Mouse (Mus musculus): ENCODE measurements around the gene Foxp1. TPM values are rescaled to one million over a fixed set of nuclear protein-coding genes. Genes with fewer than 3 reads are reported as not detected.

The Foxp1 gene
- polyA plus RNA-seq, 1 experiment from 2014 or later = 66.8 TPM

DNA sequence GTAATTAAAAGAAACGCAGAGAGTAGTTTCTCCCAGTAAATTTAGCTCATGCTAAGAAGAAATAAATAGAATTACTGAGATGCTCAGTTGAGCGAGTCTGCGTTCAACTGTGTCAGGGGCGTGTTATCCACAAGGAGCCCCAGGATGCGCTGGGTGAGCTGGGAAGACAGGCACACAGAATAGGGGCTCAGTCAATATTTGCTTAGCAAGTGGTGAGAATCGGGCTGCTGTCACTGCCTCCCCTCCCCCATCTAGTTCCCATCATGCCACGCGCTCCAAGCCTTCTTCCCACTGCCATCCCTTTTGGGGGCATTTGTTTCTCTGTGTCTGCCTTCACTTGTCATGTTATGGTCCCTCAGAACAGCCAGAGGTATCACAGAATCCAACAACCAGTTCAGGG, 584.2 kb downstream of the Foxp1 start:
- no peaks in the 10 kb centered on the region for H3K4me1 ChIP-seq (replicated peaks)
- H3K4me3 ChIP-seq = no peak overlapping the region
- 84% methylated on average over 8 of the region's 8 CpGs for WGBS
- H3K9me3 ChIP-seq (replicated peaks) = no peaks in the 10 kb centered on the region
- no peak for ATAC-seq (replicated peaks; ENCODE audit: insufficient number of reproducible peaks, insufficient read depth, low FRiP score, low read depth)
- H3K36me3 ChIP-seq = peaks cover 67% of the 10 kb centered on the region
- no peaks in the 10 kb centered on the region for H3K27me3 ChIP-seq
- H3K4me2 ChIP-seq = no peak overlapping the region
- no peak overlapping the region for H3K9ac ChIP-seq
- no peak overlapping the region for H3K27ac ChIP-seq

- Histone ChIP-seq H3K4me3 (no peak overlapping the region), H3K9me3 (replicated peaks) (no peaks in the 10 kb centered on the region), H3K36me3 (peaks cover 64% of the 10 kb centered on the region), H3K27ac (no peak overlapping the region), H3K27me3 (no peaks in the 10 kb centered on the region), H3K9ac (no peak overlapping the region), H3K4me2 (no peak overlapping the region), H3K4me1 (replicated peaks) (no peaks in the 10 kb centered on the region)
- WGBS = 87% methylated on average over 11 of the region's 11 CpGs
- no peak for ATAC-seq (replicated peaks; ENCODE audit: insufficient number of reproducible peaks, insufficient read depth, low FRiP score, low read depth)
These were observed 585.0 kb downstream of the Foxp1 start for GRCm38 (mm10) chr6:98937513-98937912.

- no peaks in the 10 kb centered on the region for H3K27me3 ChIP-seq
- no peak overlapping the region for H3K4me2 ChIP-seq
- H3K27ac ChIP-seq = no peak overlapping the region
- no peaks in the 10 kb centered on the region for H3K4me1 ChIP-seq (replicated peaks)
- peaks cover 62% of the 10 kb centered on the region for H3K36me3 ChIP-seq
- H3K9ac ChIP-seq = no peak overlapping the region
- no peaks in the 10 kb centered on the region for H3K9me3 ChIP-seq (replicated peaks)
- ATAC-seq (replicated peaks; ENCODE audit: insufficient number of reproducible peaks, insufficient read depth, low FRiP score, low read depth) = no peak
- H3K4me3 ChIP-seq = no peak overlapping the region
- WGBS = 86% methylated on average over 3 of the region's 3 CpGs
These were observed 586.1 kb downstream of the Foxp1 start for GRCm38 (mm10) chr6:98936377-98936776.

- Histone ChIP-seq H3K9ac (no peak overlapping the region), H3K4me1 (replicated peaks) (no peaks in the 10 kb centered on the region), H3K27ac (no peak overlapping the region), H3K4me3 (no peak overlapping the region), H3K4me2 (no peak overlapping the region), H3K36me3 (peaks cover 65% of the 10 kb centered on the region), H3K27me3 (no peaks in the 10 kb centered on the region), H3K9me3 (replicated peaks) (no peaks in the 10 kb centered on the region)
- ATAC-seq (replicated peaks; ENCODE audit: insufficient number of reproducible peaks, insufficient read depth, low FRiP score, low read depth) = no peak
- WGBS = 90% methylated on average over 8 of the region's 8 CpGs
These were observed 587.4 kb downstream of the Foxp1 start for GRCm38 (mm10) chr6:98935169-98935568.

GRCm38 (mm10) chr6:98934381-98934780, 588.1 kb downstream of the Foxp1 start:
- Histone ChIP-seq H3K4me2 (no peak overlapping the region), H3K9ac (no peak overlapping the region), H3K27me3 (no peaks in the 10 kb centered on the region), H3K9me3 (replicated peaks) (no peaks in the 10 kb centered on the region), H3K36me3 (peaks cover 73% of the 10 kb centered on the region), H3K27ac (no peak overlapping the region), H3K4me1 (replicated peaks) (no peaks in the 10 kb centered on the region), H3K4me3 (no peak overlapping the region)
- no peak for ATAC-seq (replicated peaks; ENCODE audit: insufficient number of reproducible peaks, insufficient read depth, low FRiP score, low read depth)
- 78% methylated on average over 10 of the region's 10 CpGs for WGBS

- H3K9ac ChIP-seq = no peak overlapping the region
- no peak for ATAC-seq (replicated peaks; ENCODE audit: insufficient number of reproducible peaks, insufficient read depth, low FRiP score, low read depth)
- no peaks in the 10 kb centered on the region for H3K4me1 ChIP-seq (replicated peaks)
- whole genome bisulfite sequencing = 86% methylated on average over 18 of the region's 18 CpGs
- H3K4me2 ChIP-seq = no peak overlapping the region
- H3K9me3 ChIP-seq (replicated peaks) = no peaks in the 10 kb centered on the region
- no peaks in the 10 kb centered on the region for H3K27me3 ChIP-seq
- H3K36me3 ChIP-seq = peaks cover 70% of the 10 kb centered on the region
- H3K4me3 ChIP-seq = no peak overlapping the region
- no peak overlapping the region for H3K27ac ChIP-seq
These were observed 589.3 kb downstream of the Foxp1 start for GRCm38 (mm10) chr6:98933135-98933724.

GRCm38 (mm10) chr6:98931881-98932540, 590.5 kb downstream of the Foxp1 start:
- H3K4me2 ChIP-seq = no peak overlapping the region
- H3K27me3 ChIP-seq = no peaks in the 10 kb centered on the region
- ATAC-seq (replicated peaks; ENCODE audit: insufficient number of reproducible peaks, insufficient read depth, low FRiP score, low read depth) = no peak
- H3K9ac ChIP-seq = no peak overlapping the region
- H3K36me3 ChIP-seq = peaks cover 66% of the 10 kb centered on the region
- H3K4me3 ChIP-seq = no peak overlapping the region
- no peak overlapping the region for H3K27ac ChIP-seq
- no peaks in the 10 kb centered on the region for H3K4me1 ChIP-seq (replicated peaks)
- no peaks in the 10 kb centered on the region for H3K9me3 ChIP-seq (replicated peaks)
- WGBS = 86% methylated on average over 8 of the region's 8 CpGs

DNA sequence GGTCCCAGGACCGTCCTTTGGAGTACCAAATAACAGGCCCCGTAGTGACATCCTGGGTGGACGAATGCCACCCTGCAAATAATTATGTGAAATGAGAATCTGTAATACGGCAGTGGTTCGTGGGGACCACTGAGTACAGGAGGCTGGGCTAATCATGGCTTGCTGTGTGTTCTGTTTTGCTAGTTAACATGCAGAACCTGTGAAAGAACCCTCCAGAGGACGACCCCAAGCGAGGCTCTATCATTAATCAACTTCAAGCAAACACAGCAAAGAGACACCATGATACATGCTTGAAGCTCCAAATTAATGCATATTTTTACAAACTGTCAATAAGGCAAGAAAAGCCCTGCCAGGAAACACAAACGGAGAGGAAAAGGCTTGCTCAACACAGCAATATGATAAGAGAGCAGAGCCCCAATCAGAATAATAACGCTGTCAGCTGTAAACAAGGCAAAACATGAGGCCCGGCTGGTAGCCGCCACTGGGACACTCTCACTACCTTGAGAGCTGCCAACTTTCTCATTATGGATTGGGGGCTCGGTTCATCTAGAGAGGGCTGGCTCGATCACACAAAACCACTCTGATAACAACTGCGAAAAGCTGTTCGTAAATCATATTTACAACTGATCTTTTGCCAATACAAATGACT, 591.7 kb downstream of the Foxp1 start:
- Histone ChIP-seq H3K27ac (no peak overlapping the region), H3K4me3 (no peak overlapping the region), H3K27me3 (no peaks in the 10 kb centered on the region), H3K9me3 (replicated peaks) (no peaks in the 10 kb centered on the region), H3K4me2 (no peak overlapping the region), H3K9ac (no peak overlapping the region), H3K4me1 (replicated peaks) (no peaks in the 10 kb centered on the region), H3K36me3 (peaks cover 62% of the 10 kb centered on the region)
- WGBS = 82% methylated on average over 15 of the region's 15 CpGs
- ATAC-seq (replicated peaks; ENCODE audit: insufficient number of reproducible peaks, insufficient read depth, low FRiP score, low read depth) = no peak

DNA sequence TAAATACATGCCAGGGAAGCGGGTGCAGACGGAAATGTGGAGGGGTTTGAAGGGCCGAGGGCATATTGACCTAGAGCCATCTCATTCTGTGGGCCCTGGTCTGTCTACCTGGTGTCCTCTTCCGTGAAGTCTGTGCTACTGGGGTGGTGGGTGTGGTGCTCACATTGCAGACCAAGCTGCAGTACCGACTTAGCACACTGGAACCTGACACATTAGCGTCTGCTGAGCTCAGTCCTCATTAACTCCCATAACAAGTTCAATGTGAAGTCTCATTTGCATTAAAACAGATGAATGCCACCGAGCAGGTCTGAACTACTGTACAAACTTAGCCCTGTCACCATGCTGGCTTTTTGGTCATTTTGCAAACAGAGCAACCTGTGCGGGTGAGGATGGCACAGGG, 594.2 kb downstream of the Foxp1 start:
- Histone ChIP-seq H3K9ac (no peak overlapping the region), H3K9me3 (replicated peaks) (no peaks in the 10 kb centered on the region), H3K27ac (no peak overlapping the region), H3K4me3 (no peak overlapping the region), H3K4me2 (no peak overlapping the region), H3K36me3 (peaks cover 45% of the 10 kb centered on the region), H3K27me3 (no peaks in the 10 kb centered on the region), H3K4me1 (replicated peaks) (no peaks in the 10 kb centered on the region)
- WGBS = 87% methylated on average over 8 of the region's 8 CpGs
- no peak for ATAC-seq (replicated peaks; ENCODE audit: insufficient number of reproducible peaks, insufficient read depth, low FRiP score, low read depth)

- no peaks in the 10 kb centered on the region for H3K4me1 ChIP-seq (replicated peaks)
- H3K27me3 ChIP-seq = no peaks in the 10 kb centered on the region
- no peak overlapping the region for H3K27ac ChIP-seq
- 81% methylated on average over 6 of the region's 6 CpGs for WGBS
- no peaks in the 10 kb centered on the region for H3K9me3 ChIP-seq (replicated peaks)
- no peak overlapping the region for H3K4me2 ChIP-seq
- no peak overlapping the region for H3K4me3 ChIP-seq
- no peak for ATAC-seq (replicated peaks; ENCODE audit: insufficient number of reproducible peaks, insufficient read depth, low FRiP score, low read depth)
- H3K9ac ChIP-seq = no peak overlapping the region
- no peaks in the 10 kb centered on the region for H3K36me3 ChIP-seq
These were observed 621.3 kb downstream of the Foxp1 start for GRCm38 (mm10) chr6:98901259-98901658.

DNA sequence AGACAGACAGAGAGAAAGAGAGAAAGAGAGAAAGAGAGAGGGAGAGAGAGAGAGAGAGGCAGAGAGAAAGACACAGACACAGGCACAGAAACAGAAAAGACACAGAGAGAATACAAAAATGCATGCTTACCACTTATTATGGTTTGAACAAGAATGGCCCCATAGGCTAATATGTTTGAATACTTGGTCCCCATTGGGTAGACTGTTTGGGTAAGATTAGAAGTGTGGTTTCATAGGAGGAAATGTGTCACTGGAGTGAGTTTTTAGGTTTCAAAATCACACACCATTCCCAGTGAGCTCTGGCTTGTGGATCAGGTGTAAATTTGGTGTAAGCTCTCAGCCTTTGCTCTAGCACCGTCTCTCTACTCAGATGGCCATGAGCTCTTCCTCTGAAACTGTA, 644.3 kb downstream of the Foxp1 start:
- Histone ChIP-seq H3K4me2 (no peak overlapping the region), H3K9me3 (replicated peaks) (no peaks in the 10 kb centered on the region), H3K27ac (no peak overlapping the region), H3K9ac (no peak overlapping the region), H3K4me3 (no peak overlapping the region), H3K4me1 (replicated peaks) (peaks cover 2% of the 10 kb centered on the region; the same call in 1 of the 2 replicates), H3K27me3 (no peaks in the 10 kb centered on the region), H3K36me3 (no peaks in the 10 kb centered on the region)
- no peak for ATAC-seq (replicated peaks; ENCODE audit: insufficient number of reproducible peaks, insufficient read depth, low FRiP score, low read depth)
- WGBS = 55% methylated on average over 1 of the region's 1 CpGs

GRCm38 (mm10) chr6:98876401-98876800, 646.1 kb downstream of the Foxp1 start:
- no peaks in the 10 kb centered on the region for H3K36me3 ChIP-seq
- H3K9ac ChIP-seq = no peak overlapping the region
- H3K9me3 ChIP-seq (replicated peaks) = no peaks in the 10 kb centered on the region
- no peak overlapping the region for H3K4me2 ChIP-seq
- H3K27me3 ChIP-seq = no peaks in the 10 kb centered on the region
- H3K4me1 ChIP-seq (replicated peaks) = peaks cover 3% of the 10 kb centered on the region; the same call in 1 of the 2 replicates
- ATAC-seq (replicated peaks; ENCODE audit: insufficient number of reproducible peaks, insufficient read depth, low FRiP score, low read depth) = no peak
- no peak overlapping the region for H3K4me3 ChIP-seq
- no peak overlapping the region for H3K27ac ChIP-seq
- 77% methylated on average over 2 of the region's 2 CpGs for WGBS
